Mouse (Mus musculus) forebrain, embryonic 10.5 days (tissue): ENCODE data around the gene Bnip2. TPM values are rescaled to one million over a fixed set of nuclear protein-coding genes. Genes with fewer than 3 reads are reported as not detected.
"Not testable (repeated sequence)": the region's sequence is repeated elsewhere in the genome, so short reads cannot be mapped to it uniquely, and the experiment has no call there.

Source experiments
- DNase-seq: peaks from one replicate; pipeline ENCODE4 v3.0.0-alpha.2; 2017; ENCODE audit warnings: low spot score; ENCODE audit errors: extremely low spot score
- H3K27ac ChIP-seq: fragments of 300-500 bp; sonication (generic); 2 replicates; pipeline ENCODE4 v1.5.1; 2016; ENCODE audit warnings: mild to moderate bottlenecking
- H3K27me3 ChIP-seq: fragments of 300-500 bp; sonication (generic); 2 replicates; pipeline ENCODE4 v1.6.1; 2016; ENCODE audit warnings: mild to moderate bottlenecking; ENCODE audit not compliant: poor library complexity, severe bottlenecking
- H3K36me3 ChIP-seq: fragments of 300-500 bp; sonication (generic); replicated peaks from 2 replicates; pipeline ENCODE4 v1.6.1; 2016; ENCODE audit warnings: mild to moderate bottlenecking, moderate library complexity
- H3K4me1 ChIP-seq: fragments of 300-500 bp; sonication (generic); 2 replicates; pipeline ENCODE4 v1.6.1; 2016
- H3K4me3 ChIP-seq: fragments of 300-500 bp; sonication (generic); 2 replicates; pipeline ENCODE4 v1.5.1; 2016; ENCODE audit warnings: mild to moderate bottlenecking, moderate library complexity
- H3K9me3 ChIP-seq: fragments of 300-500 bp; sonication (generic); 2 replicates; pipeline ENCODE4 v1.6.1; 2016; ENCODE audit warnings: mild to moderate bottlenecking, moderate library complexity
- WGBS: fragments of 180-500 bp; shearing (Covaris S2); methylation state at CpG from one replicate; pipeline ENCODE4 v1.1.7; 2016; 5-methylcytosine and 5-hydroxymethylcytosine counted together
- polyA plus RNA-seq: library from polyadenylated mRNA; unstranded; fragments of >200 nt; fragmentation: Nextera tagmentation; extraction: Ambion mirVana; gene quantifications from 2 replicates; pipeline ENCODE4 v1.2.1, GENCODE M21; 2016

Gene Bnip2
- polyA plus RNA-seq, 1 experiment from 2014 or later = 101 TPM

- Histone ChIP-seq H3K27me3 (no peaks in the 10 kb centered on the region), H3K4me1 (peaks cover 9% of the 10 kb centered on the region), H3K9me3 (no peaks in the 10 kb centered on the region), H3K36me3 (peaks cover 68% of the 10 kb centered on the region), H3K4me3 (no peak overlapping the region), H3K27ac (no peak overlapping the region)
- no peak for DNase-seq
Observed at GRCm38 (mm10) chr9:70018879-70019278, 29.6 kb downstream of the Bnip2 start.

GRCm38 (mm10) chr9:70021610-70022009 lies 32.3 kb downstream of the Bnip2 start:
- Histone ChIP-seq H3K36me3 (peaks cover 55% of the 10 kb centered on the region), H3K27ac (no peak overlapping the region), H3K27me3 (no peaks in the 10 kb centered on the region), H3K9me3 (no peaks in the 10 kb centered on the region), H3K4me3 (no peak overlapping the region), H3K4me1 (no peaks in the 10 kb centered on the region)
- WGBS = 81% methylated on average over 1 of the region's 1 CpGs
- no peak for DNase-seq

GRCm38 (mm10) chr9:70022083-70022482 lies 32.8 kb downstream of the Bnip2 start:
- Histone ChIP-seq H3K27me3 (no peaks in the 10 kb centered on the region), H3K27ac (no peak overlapping the region), H3K9me3 (no peaks in the 10 kb centered on the region), H3K4me3 (no peak overlapping the region), H3K4me1 (no peaks in the 10 kb centered on the region), H3K36me3 (peaks cover 51% of the 10 kb centered on the region)
- no peak for DNase-seq
- 96% methylated on average over 4 of the region's 4 CpGs for WGBS

- peaks cover 39% of the 10 kb centered on the region for H3K36me3 ChIP-seq
- not testable (repeated sequence) for DNase-seq, H3K4me3 ChIP-seq, H3K27ac ChIP-seq, H3K27me3 ChIP-seq, H3K9me3 ChIP-seq, H3K4me1 ChIP-seq
- 58% methylated on average over 1 of the region's 1 CpGs for WGBS
Observed at GRCm38 (mm10) chr9:70023615-70024014, 34.3 kb downstream of the Bnip2 start.

- DNase-seq = no peak
- Histone ChIP-seq H3K4me3 (no peak overlapping the region), H3K9me3 (no peaks in the 10 kb centered on the region), H3K4me1 (no peaks in the 10 kb centered on the region), H3K27ac (no peak overlapping the region), H3K36me3 (peaks cover 32% of the 10 kb centered on the region), H3K27me3 (no peaks in the 10 kb centered on the region)
Observed at GRCm38 (mm10) chr9:70024648-70025047, 35.4 kb downstream of the Bnip2 start.

GRCm38 (mm10) chr9:70025365-70026012 lies 36.2 kb downstream of the Bnip2 start:
- Histone ChIP-seq H3K27me3 (no peaks in the 10 kb centered on the region), H3K4me1 (no peaks in the 10 kb centered on the region), H3K27ac (no peak overlapping the region), H3K36me3 (peaks cover 24% of the 10 kb centered on the region), H3K4me3 (no peak overlapping the region), H3K9me3 (no peaks in the 10 kb centered on the region)
- 93% methylated on average over 2 of the region's 2 CpGs for WGBS
- DNase-seq = no peak

- no peaks in the 10 kb centered on the region for H3K36me3 ChIP-seq
- no peak overlapping the region for H3K27ac ChIP-seq
- DNase-seq = no peak
- H3K9me3 ChIP-seq = no peaks in the 10 kb centered on the region
- WGBS = 95% methylated on average over 1 of the region's 1 CpGs
- H3K27me3 ChIP-seq = no peaks in the 10 kb centered on the region
- H3K4me1 ChIP-seq = no peaks in the 10 kb centered on the region
- H3K4me3 ChIP-seq = no peak overlapping the region
Observed at GRCm38 (mm10) chr9:70032167-70032566, 42.9 kb downstream of the Bnip2 start.

GRCm38 (mm10) chr9:70033056-70033455 lies 43.8 kb downstream of the Bnip2 start:
- WGBS = 79% methylated on average over 9 of the region's 9 CpGs
- no peaks in the 10 kb centered on the region for H3K4me1 ChIP-seq
- no peak for DNase-seq
- no peaks in the 10 kb centered on the region for H3K9me3 ChIP-seq
- H3K36me3 ChIP-seq = no peaks in the 10 kb centered on the region
- H3K27ac ChIP-seq = no peak overlapping the region
- H3K4me3 ChIP-seq = no peak overlapping the region
- no peaks in the 10 kb centered on the region for H3K27me3 ChIP-seq

- no peaks in the 10 kb centered on the region for H3K4me1 ChIP-seq
- no peak overlapping the region for H3K27ac ChIP-seq
- no peaks in the 10 kb centered on the region for H3K36me3 ChIP-seq
- no peaks in the 10 kb centered on the region for H3K27me3 ChIP-seq
- no peak for DNase-seq
- peaks cover 5% of the 10 kb centered on the region; the same call in 1 of the 2 replicates for H3K9me3 ChIP-seq
- H3K4me3 ChIP-seq = no peak overlapping the region
- 91% methylated on average over 7 of the region's 7 CpGs for WGBS
Observed at GRCm38 (mm10) chr9:70034702-70035101, 45.4 kb downstream of the Bnip2 start.

- H3K27me3 ChIP-seq = no peaks in the 10 kb centered on the region
- no peak overlapping the region for H3K27ac ChIP-seq
- 79% methylated on average over 4 of the region's 4 CpGs for WGBS
- H3K36me3 ChIP-seq = no peaks in the 10 kb centered on the region
- DNase-seq = no peak
- H3K4me3 ChIP-seq = no peak overlapping the region
- no peaks in the 10 kb centered on the region for H3K4me1 ChIP-seq
- peaks cover 5% of the 10 kb centered on the region; the same call in 1 of the 2 replicates for H3K9me3 ChIP-seq
Observed at GRCm38 (mm10) chr9:70036646-70037045, 47.4 kb downstream of the Bnip2 start.

GRCm38 (mm10) chr9:70037988-70038387 lies 48.7 kb downstream of the Bnip2 start, which contains the start of gene Gcnt3:
Gene Gcnt3, minus strand, starts transcription at chr9:70038088.
- WGBS = 93% methylated on average over 7 of the region's 7 CpGs
- DNase-seq = no peak
- no peak within 1 kb of the TSS for H3K27ac ChIP-seq
- no peak within 1 kb of the TSS for H3K4me3 ChIP-seq
- peaks cover 5% of the 10 kb centered on the region; the same call in 1 of the 2 replicates for H3K9me3 ChIP-seq
- no peaks in the 10 kb centered on the region for H3K27me3 ChIP-seq
- H3K4me1 ChIP-seq = no peaks in the 10 kb centered on the region
- no peaks in the 10 kb centered on the region for H3K36me3 ChIP-seq

- Histone ChIP-seq H3K4me3 (no peak overlapping the region), H3K27me3 (no peaks in the 10 kb centered on the region), H3K27ac (no peak overlapping the region), H3K4me1 (no peaks in the 10 kb centered on the region), H3K9me3 (peaks cover 5% of the 10 kb centered on the region; the same call in 1 of the 2 replicates), H3K36me3 (no peaks in the 10 kb centered on the region)
- DNase-seq = no peak
- 87% methylated on average over 6 of the region's 6 CpGs for WGBS
Observed at GRCm38 (mm10) chr9:70039597-70040385, 50.5 kb downstream of the Bnip2 start.

GRCm38 (mm10) chr9:70040570-70040969 lies 51.3 kb downstream of the Bnip2 start:
- H3K9me3 ChIP-seq = peaks cover 5% of the 10 kb centered on the region; the same call in 1 of the 2 replicates
- no peak overlapping the region for H3K27ac ChIP-seq
- no peaks in the 10 kb centered on the region for H3K27me3 ChIP-seq
- no peak for DNase-seq
- H3K36me3 ChIP-seq = no peaks in the 10 kb centered on the region
- WGBS = 92% methylated on average over 11 of the region's 11 CpGs
- H3K4me1 ChIP-seq = no peaks in the 10 kb centered on the region
- no peak overlapping the region for H3K4me3 ChIP-seq
